Mouse (Mus musculus) myocyte (in vitro differentiated cells): ENCODE results near the gene Mpzl1. TPM values are rescaled to one million over a fixed set of nuclear protein-coding genes. Genes with fewer than 3 reads are reported as not detected.
A peak's percentile ranks its signal among the peaks of the same experiment; 100 is the strongest.

Source experiments
- H3K27me3 ChIP-seq: one replicate; pipeline ENCODE4 v1.6.1; 2011; ENCODE audit not compliant: control insufficient read depth, insufficient read depth, insufficient read length
- H3K36me3 ChIP-seq: one replicate; pipeline ENCODE4 v1.6.1; 2011; ENCODE audit not compliant: control insufficient read depth, insufficient read depth
- H3K4me2 ChIP-seq: one replicate; pipeline ENCODE4 v1.6.1; 2011; ENCODE audit warnings: low read depth, control low read depth
- H3K4me3 ChIP-seq: one replicate; pipeline ENCODE4 v1.5.1; 2011; ENCODE audit warnings: mild to moderate bottlenecking, control low read depth, moderate library complexity
- H3K79me2 ChIP-seq: one replicate; pipeline ENCODE4 v1.6.1; 2011; ENCODE audit not compliant: control insufficient read depth, insufficient read depth
- H3ac ChIP-seq: one replicate; pipeline ENCODE4 v1.6.1; 2011; ENCODE audit not compliant: control insufficient read depth, insufficient read length
- CEBPB ChIP-seq: IDR thresholded peaks from 2 replicates; pipeline ENCODE4 v1.6.1; 2011; ENCODE audit warnings: mild to moderate bottlenecking, moderate library complexity; ENCODE audit not compliant: poor library complexity, insufficient read depth, severe bottlenecking
- E2F4 ChIP-seq: IDR thresholded peaks from one replicate; pipeline ENCODE4 v1.6.1; 2011; ENCODE audit warnings: mild to moderate bottlenecking, control low read depth, moderate library complexity; ENCODE audit not compliant: insufficient read depth
- MAX ChIP-seq: IDR thresholded peaks from one replicate; pipeline ENCODE4 v1.6.1; 2011; ENCODE audit warnings: low read depth, mild to moderate bottlenecking, control low read depth
- MYOD1 ChIP-seq, 3 experiments: IDR thresholded peaks; one replicate each; pipeline ENCODE4 v1.6.1; 2011; ENCODE audit warnings: control low read depth in 2 of 3, low read depth in 2 of 3, mild to moderate bottlenecking in 2 of 3, moderate library complexity in 1 of 3; ENCODE audit not compliant: insufficient read length in 2 of 3, control insufficient read depth in 1 of 3
- MYOG ChIP-seq, 3 experiments: IDR thresholded peaks; one replicate each; pipeline ENCODE4 v1.6.1; 2011; ENCODE audit warnings: control low read depth in 2 of 3, low read depth in 2 of 3, mild to moderate bottlenecking in 2 of 3; ENCODE audit not compliant: insufficient read length in 2 of 3, control insufficient read depth in 1 of 3, insufficient read depth in 1 of 3
- POLR2A ChIP-seq: IDR thresholded peaks from one replicate; pipeline ENCODE4 v1.6.1; 2011; ENCODE audit warnings: low read depth, mild to moderate bottlenecking, control low read depth, moderate library complexity; ENCODE audit not compliant: insufficient read length
- POLR2AphosphoS2 ChIP-seq: IDR thresholded peaks from one replicate; pipeline ENCODE4 v1.6.1; 2011; ENCODE audit warnings: low read depth, control low read depth; ENCODE audit not compliant: insufficient read length
- REST ChIP-seq: IDR thresholded peaks from one replicate; pipeline ENCODE4 v1.6.1; 2011; ENCODE audit warnings: mild to moderate bottlenecking, control low read depth, moderate library complexity; ENCODE audit not compliant: insufficient read depth, insufficient read length
- SRF ChIP-seq: IDR thresholded peaks from one replicate; pipeline ENCODE4 v1.6.1; 2011; ENCODE audit warnings: low read depth; ENCODE audit not compliant: control insufficient read depth, insufficient read length
- TCF12 ChIP-seq: IDR thresholded peaks from one replicate; pipeline ENCODE4 v1.6.1; 2011; ENCODE audit warnings: mild to moderate bottlenecking, control low read depth; ENCODE audit not compliant: poor library complexity, insufficient read depth, severe bottlenecking
- TCF3 ChIP-seq: IDR thresholded peaks from one replicate; pipeline ENCODE4 v1.6.1; 2011; ENCODE audit warnings: low read depth, control low read depth; ENCODE audit not compliant: insufficient read length
- USF1 ChIP-seq: IDR thresholded peaks from one replicate; pipeline ENCODE4 v1.6.1; 2011; ENCODE audit warnings: low read depth, mild to moderate bottlenecking, control low read depth, moderate library complexity
- polyA plus RNA-seq: library from polyadenylated mRNA; unstranded; fragments of >200 nt; fragmentation: generic; extraction: Trizol; gene quantifications from one replicate; pipeline ENCODE4 v1.2.1, GENCODE M21; 2012; ENCODE audit warnings: missing spikeins

Mpzl1 gene
- polyA plus RNA-seq, 1 experiment = 11.8 TPM

DNA sequence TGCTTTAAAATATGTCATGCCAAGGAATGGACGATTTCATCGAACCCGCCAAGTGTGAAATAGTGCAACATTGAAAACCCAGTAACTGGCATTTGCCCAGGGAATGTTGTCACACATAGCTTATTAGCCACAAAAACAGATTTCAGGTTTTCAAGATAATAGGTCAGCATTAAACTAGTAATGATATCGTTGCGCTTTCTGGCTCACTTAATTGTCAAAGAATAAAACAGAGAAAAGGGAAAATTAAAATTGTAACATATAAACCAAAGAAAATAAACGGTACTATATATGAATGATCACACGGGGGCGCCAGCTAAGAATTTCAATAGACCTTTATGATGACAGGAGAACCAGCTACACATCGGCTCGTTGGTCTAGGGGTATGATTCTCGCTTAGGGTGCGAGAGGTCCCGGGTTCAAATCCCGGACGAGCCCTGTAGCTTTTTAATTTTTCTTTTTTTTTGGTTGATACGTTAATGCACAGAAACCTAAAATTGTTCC, 7.0 kb upstream of the Mpzl1 start:
- H3K36me3 ChIP-seq = no peaks in the 10 kb centered on the region
- peak overlapping the region; percentile 73 for H3K4me2 ChIP-seq
- H3K4me3 ChIP-seq = peak overlapping the region; percentile 80
- H3K79me2 ChIP-seq = no peaks in the 10 kb centered on the region
- H3ac ChIP-seq = peak overlapping the region; percentile 59
- TF ChIP-seq TCF3 (no peak), SRF (no peak), TCF12 (no peak), USF1 (no peak), CEBPB (no peak), MAX (no peak), POLR2AphosphoS2 (no peak), E2F4 (no peak), REST (no peak)
- no peaks in the 10 kb centered on the region for H3K27me3 ChIP-seq

DNA sequence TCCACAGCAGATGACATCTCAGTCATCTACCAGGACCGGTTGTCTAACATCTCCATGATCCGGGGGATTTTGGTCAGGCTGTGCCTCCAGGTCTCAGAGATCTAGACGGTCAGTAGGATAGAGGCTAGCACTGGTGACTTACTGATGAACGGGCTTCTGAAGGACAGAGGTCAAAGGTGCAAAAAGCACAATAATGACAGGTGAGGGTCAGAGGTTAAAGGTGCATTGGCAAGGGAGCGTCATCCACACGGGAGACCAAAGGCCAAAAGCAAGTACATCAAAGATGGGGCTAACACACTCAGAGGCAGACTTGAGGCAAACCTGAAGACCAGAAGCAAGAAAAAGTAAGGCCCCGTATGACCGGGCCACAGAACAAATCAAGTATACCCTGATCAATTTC, 2.0 kb upstream of the Mpzl1 start:
- no peak for TF ChIP-seq TCF12
- TF ChIP-seq POLR2A = no peak
- no peak for TF ChIP-seq USF1
- TF ChIP-seq TCF3 = no peak
- TF ChIP-seq E2F4 = no peak
- no peak for TF ChIP-seq MYOG (IDR thresholded peaks at IDR 0.05; ENCODE audit: control insufficient read depth in 1 of 3, insufficient read depth in 1 of 3, insufficient read length in 2 of 3, low read depth in 2 of 3)
- no peak for TF ChIP-seq MAX
- TF ChIP-seq SRF = no peak
- no peak for TF ChIP-seq MYOD1 (IDR thresholded peaks at IDR 0.05; ENCODE audit: control insufficient read depth in 1 of 3, insufficient read length in 2 of 3, low read depth in 2 of 3)
- TF ChIP-seq POLR2AphosphoS2 = no peak
- no peak for TF ChIP-seq REST
- Histone ChIP-seq H3K79me2 (no peaks in the 10 kb centered on the region), H3K4me2 (no peak overlapping the region), H3K36me3 (no peaks in the 10 kb centered on the region), H3K4me3 (no peak overlapping the region), H3ac (no peak overlapping the region), H3K27me3 (no peaks in the 10 kb centered on the region)

DNA sequence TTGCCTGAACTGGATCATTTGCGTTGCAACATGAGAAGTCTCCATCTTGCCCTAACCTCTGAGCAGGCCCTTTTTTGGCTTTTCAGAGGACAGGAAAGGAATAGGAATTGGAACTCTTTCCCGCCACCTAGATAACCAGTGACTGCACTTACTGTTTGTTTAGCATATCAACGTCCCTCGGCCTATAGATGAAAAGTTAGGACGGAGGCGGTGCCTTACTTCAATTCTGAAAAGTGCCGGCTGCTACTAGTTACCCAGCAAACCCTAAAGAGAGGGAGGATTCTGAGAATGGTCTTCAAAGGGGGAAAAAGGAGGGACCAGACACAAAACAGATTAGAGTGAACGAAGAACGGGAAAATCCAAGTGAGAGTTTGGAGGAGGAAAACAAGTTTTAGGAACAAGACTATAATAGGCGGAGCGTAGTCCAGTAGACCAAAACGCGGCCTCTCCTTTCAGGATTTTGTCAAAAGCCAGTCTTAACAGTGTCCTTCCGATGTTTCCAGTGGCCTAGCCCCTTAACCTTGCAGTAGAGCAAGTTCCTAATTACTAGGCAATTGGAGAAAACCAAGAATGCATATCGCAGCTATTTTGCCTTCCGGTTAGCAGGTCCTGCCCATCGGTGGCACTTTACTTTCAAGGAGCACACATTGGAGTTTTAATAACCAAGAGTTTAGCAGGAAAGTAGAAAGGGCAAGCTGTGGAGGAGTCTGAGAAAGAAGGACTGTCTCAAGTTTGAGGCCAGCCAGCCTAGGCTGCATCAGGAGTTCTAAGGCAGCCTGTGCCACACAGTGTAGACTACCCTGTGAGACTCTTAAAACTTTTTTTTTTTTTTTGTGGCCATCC, 938 bp upstream of the Mpzl1 start:
- H3K79me2 ChIP-seq = no peaks in the 10 kb centered on the region
- H3ac ChIP-seq = no peak overlapping the region
- H3K36me3 ChIP-seq = no peaks in the 10 kb centered on the region
- H3K4me2 ChIP-seq = peak overlapping the region; percentile 89
- peak overlapping the region; percentile 24 for H3K4me3 ChIP-seq
- TF ChIP-seq CEBPB (no peak), USF1 (no peak), MAX (no peak), POLR2A (no peak), SRF (no peak), E2F4 (no peak), MYOD1 (IDR thresholded peaks at IDR 0.05; ENCODE audit: control insufficient read depth in 1 of 3, insufficient read length in 2 of 3, low read depth in 2 of 3) (no peak), REST (no peak), MYOG (IDR thresholded peaks at IDR 0.05; ENCODE audit: control insufficient read depth in 1 of 3, insufficient read depth in 1 of 3, insufficient read length in 2 of 3, low read depth in 2 of 3) (no peak)
- no peaks in the 10 kb centered on the region for H3K27me3 ChIP-seq

DNA sequence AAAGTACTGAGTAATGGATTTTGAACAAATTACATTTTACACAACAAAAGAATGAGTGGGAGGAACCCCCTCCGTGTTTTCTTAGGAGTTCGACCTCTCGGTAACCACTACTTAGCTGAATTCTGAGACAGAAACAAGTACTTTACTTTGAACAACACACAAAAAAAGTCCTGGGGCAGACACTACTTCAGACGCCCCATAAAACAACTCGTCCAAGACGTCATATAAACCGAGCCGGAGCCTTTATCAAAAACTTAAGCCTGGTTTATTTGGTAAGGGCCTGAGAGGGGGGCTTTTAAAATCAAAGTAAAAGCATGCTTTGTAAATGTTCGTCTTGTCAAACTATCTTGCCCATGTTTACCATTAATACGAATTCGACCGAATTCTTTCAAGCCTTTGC, 993 bp downstream of the Mpzl1 start:
- no peaks in the 10 kb centered on the region for H3K36me3 ChIP-seq

DNA sequence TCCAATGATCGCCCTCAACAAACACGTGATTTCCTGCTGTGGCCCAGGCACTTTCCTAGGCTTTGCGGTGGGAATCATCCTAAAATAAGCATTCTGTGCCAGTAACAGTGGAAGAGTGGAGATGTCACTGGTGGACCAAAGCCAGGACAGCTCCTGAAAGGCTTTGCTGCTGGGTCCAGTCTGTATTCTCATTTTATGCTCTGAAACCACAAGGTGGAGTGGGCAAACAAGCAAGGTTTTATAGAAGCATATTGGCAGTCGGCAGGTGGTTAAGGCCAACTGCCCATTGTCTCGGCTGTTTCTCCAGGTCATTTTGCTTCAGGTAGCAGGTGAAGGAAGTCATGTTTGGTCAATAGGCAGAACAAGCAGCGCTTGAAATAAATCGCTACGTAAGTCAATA, 3.2 kb downstream of the Mpzl1 start:
- H3K4me3 ChIP-seq = no peak overlapping the region
- H3K79me2 ChIP-seq = peaks cover 4% of the 10 kb centered on the region
- H3ac ChIP-seq = no peak overlapping the region
- no peak overlapping the region for H3K4me2 ChIP-seq
- no peaks in the 10 kb centered on the region for H3K27me3 ChIP-seq
- no peak for TF ChIP-seq MYOD1 (IDR thresholded peaks at IDR 0.05; ENCODE audit: control insufficient read depth in 1 of 3, insufficient read length in 2 of 3, low read depth in 2 of 3)
- no peak for TF ChIP-seq USF1
- no peak for TF ChIP-seq POLR2AphosphoS2
- TF ChIP-seq POLR2A = no peak
- TF ChIP-seq REST = no peak
- no peak for TF ChIP-seq E2F4
- no peak for TF ChIP-seq SRF
- no peak for TF ChIP-seq TCF3
- no peak for TF ChIP-seq CEBPB
- no peak for TF ChIP-seq MYOG (IDR thresholded peaks at IDR 0.05; ENCODE audit: control insufficient read depth in 1 of 3, insufficient read depth in 1 of 3, insufficient read length in 2 of 3, low read depth in 2 of 3)
- no peaks in the 10 kb centered on the region for H3K36me3 ChIP-seq

More for the DNA sequence above, 993 bp downstream of the Mpzl1 start:
- peak overlapping the region; percentile 67 for H3K4me2 ChIP-seq
- no peaks in the 10 kb centered on the region for H3K79me2 ChIP-seq
- peak overlapping the region; percentile 10 for H3ac ChIP-seq
- peak overlapping the region; percentile 24 for H3K4me3 ChIP-seq
- no peaks in the 10 kb centered on the region for H3K27me3 ChIP-seq
- no peak for TF ChIP-seq USF1
- TF ChIP-seq MAX = no peak
- TF ChIP-seq SRF = no peak
- no peak for TF ChIP-seq MYOG (IDR thresholded peaks at IDR 0.05; ENCODE audit: control insufficient read depth in 1 of 3, insufficient read depth in 1 of 3, insufficient read length in 2 of 3, low read depth in 2 of 3)
